Mouse (Mus musculus): ENCODE results near the gene Mbd3l2. TPM values are rescaled to one million over a fixed set of nuclear protein-coding genes. Genes with fewer than 3 reads are reported as not detected.

Gene Mbd3l2
- not detected in 2 replicates for polyA plus RNA-seq (2012; rRNA removed; ENCODE audit: low replicate concordance)

DNA sequence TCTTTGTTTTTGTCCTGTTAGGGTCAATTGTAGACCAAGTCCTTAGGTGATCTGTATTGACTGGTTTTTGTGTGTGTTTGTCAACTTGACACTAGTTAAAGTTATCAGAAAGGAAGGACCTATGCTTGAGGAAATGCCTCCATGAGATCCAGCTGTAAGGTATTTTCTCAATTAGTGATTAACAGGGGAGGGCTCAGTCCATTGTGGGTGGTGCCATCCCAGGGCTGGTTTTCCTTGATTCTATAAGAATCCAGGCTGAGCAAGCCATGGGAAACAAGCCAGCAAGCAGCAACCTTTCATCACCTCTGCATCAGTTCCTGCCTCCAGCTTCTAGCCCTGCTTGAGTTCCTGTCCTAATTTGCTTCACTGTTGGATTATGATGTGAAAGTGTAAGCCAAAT is at the start of gene Mbd3l2:
Gene Mbd3l2, plus strand, starts transcription at position 301 of the 400 bp plus-strand sequence.

GRCm38 (mm10) chr9:18402895-18403294 is 27.6 kb upstream of the Mbd3l2 start, which contains the start of gene Naalad2:
Gene Naalad2, minus strand, starts transcription at chr9:18402995.

GRCm38 (mm10) chr9:18404118-18404517 is 26.3 kb upstream of the Mbd3l2 start, which contains the start of gene Ubtfl1:
Gene Ubtfl1, plus strand, starts transcription at chr9:18404418.

DNA sequence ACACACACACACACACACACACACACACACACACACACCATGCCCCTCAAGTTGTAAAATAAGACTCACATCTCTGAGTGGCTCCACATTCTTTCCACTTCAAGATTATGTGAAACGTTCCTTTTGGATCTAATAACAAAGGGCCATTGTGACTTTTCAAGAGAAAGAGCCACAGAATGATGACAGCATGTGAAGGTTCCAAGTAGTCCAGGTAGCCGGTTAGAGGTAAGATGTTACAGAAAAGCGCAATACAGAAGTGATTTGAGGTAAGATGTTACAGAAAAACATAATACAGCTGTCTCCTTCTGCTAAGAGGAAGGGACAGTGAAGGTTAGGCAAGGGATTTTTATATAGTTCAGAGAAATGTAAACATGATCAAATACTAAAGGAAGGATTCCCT is 47.7 kb downstream of the Mbd3l2 start, which contains the start of the genes Zfp558 and Mbd3l1:
Gene Zfp558, minus strand, starts transcription at position 101 of the 400 bp plus-strand sequence.
Gene Mbd3l1, plus strand, starts transcription at position 192 of the 400 bp plus-strand sequence.

Other genes starting within 250 kb of the Mbd3l2 start
- gene Chordc1, start 138.5 kb upstream of the Mbd3l2 start, polyA plus RNA-seq (2012; rRNA removed; ENCODE audit: low replicate concordance), result 17.1 and 34.3 TPM in 2 replicates
- gene Naalad2, start 27.7 kb upstream of the Mbd3l2 start, polyA plus RNA-seq (2012; rRNA removed; ENCODE audit: low replicate concordance), result 5.1 and 7.5 TPM in 2 replicates
- not detected in 2 replicates for gene Ubtfl1, start 26.2 kb upstream of the Mbd3l2 start, polyA plus RNA-seq (2012; rRNA removed; ENCODE audit: low replicate concordance)
- gene Zfp558, start 47.6 kb downstream of the Mbd3l2 start, polyA plus RNA-seq (2012; rRNA removed; ENCODE audit: low replicate concordance), result 0.42 and 0.82 TPM in 2 replicates
- gene Mbd3l1, start 47.7 kb downstream of the Mbd3l2 start, polyA plus RNA-seq (2012; rRNA removed; ENCODE audit: low replicate concordance), result not detected in 2 replicates
- 1.9 and 3.1 TPM in 2 replicates for gene Muc16, start 243.9 kb downstream of the Mbd3l2 start, polyA plus RNA-seq (2012; rRNA removed; ENCODE audit: low replicate concordance)